Mouse (Mus musculus): ENCODE results near the gene Tnfrsf9.

- TF ChIP-seq CTCF (IDR thresholded peaks at IDR 0.05; ENCODE audit: low read depth, low read length) (no peak), POLR2A (IDR thresholded peaks at IDR 0.05; ENCODE audit: extremely low read depth, insufficient read depth, low read length) (no peak)
Observed at GRCm38 (mm10) chr4:150950972-150951371, 36.6 kb downstream of the Tnfrsf9 start.

Data from liver, adult 2 months (tissue).